Mouse (Mus musculus): ENCODE results near the gene Npc1l1. TPM values are rescaled to one million over a fixed set of nuclear protein-coding genes. Genes with fewer than 3 reads are reported as not detected.

Gene Npc1l1
- total RNA-seq, 1 experiment from 2014 or later: not detected

DNA sequence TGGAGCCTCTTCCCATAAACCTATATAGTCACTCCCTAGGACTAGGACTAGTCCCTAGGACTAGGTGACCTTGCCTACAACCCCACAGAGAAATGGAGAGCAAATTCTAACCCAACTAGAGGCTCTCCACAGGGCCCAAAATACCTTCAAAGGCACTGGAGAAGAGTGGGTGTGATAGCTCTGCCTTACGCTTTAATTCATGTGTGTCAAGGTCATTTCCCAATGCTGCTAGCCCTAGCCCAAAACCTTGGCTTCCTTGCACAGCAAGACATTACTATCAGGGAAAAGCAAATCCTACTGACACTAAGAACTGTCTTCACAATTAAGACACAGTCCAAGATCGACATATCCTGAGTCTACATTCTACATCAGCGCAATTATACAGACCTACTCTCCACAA, 66.9 kb downstream of the Npc1l1 start:
- no peak for DNase-seq

DNA sequence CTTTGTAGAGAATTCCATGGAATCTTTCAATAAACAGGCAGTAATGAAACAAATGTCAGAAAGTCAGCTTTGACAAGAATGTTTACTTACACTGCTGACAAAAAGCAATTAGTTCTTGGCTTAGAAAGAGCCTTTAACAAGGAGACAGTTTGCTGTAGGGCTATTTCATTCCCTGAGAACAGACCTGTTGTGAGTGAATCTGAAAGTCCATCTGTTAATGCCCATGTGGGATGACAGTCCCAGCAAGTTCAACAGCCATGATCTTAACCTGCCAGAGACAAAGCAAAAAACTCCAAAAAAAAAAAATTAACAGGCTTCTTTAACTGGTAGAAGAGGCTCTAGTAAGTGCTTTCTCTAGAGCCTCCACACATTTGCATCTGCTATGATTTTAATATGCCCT, 68.4 kb downstream of the Npc1l1 start:
- no peak for DNase-seq

Other genes starting within 250 kb of the Npc1l1 start
- gene Camk2b, start 163.8 kb downstream of the Npc1l1 start, total RNA-seq (2021): 14.8 and 16.8 TPM in 2 replicates
- gene A730071L15Rik, start 30.1 kb downstream of the Npc1l1 start, total RNA-seq (2021): not detected in 2 replicates
- 46.6 and 49.7 TPM in 2 replicates for gene Nudcd3, start 29.7 kb downstream of the Npc1l1 start, total RNA-seq (2021)
- gene Ddx56, start 37.6 kb upstream of the Npc1l1 start, total RNA-seq (2021): 50.1 and 50.7 TPM in 2 replicates
- gene Tmed4, start 44.7 kb upstream of the Npc1l1 start, total RNA-seq (2021): 87.9 and 88.6 TPM in 2 replicates
- gene Ogdh, start 61.5 kb upstream of the Npc1l1 start, total RNA-seq (2021): 914 and 944 TPM in 2 replicates
- 44.7 and 51.3 TPM in 2 replicates for gene Zmiz2, start 158.9 kb upstream of the Npc1l1 start, total RNA-seq (2021)
- gene Ppia, start 185.3 kb upstream of the Npc1l1 start, total RNA-seq (2021): 1,829 and 1,894 TPM in 2 replicates
- gene H2afv, start 214.3 kb upstream of the Npc1l1 start, total RNA-seq (2021): 84.2 and 99.3 TPM in 2 replicates
- gene Purb, start 245.8 kb upstream of the Npc1l1 start, total RNA-seq (2021): 73.6 and 75.8 TPM in 2 replicates

Data from adrenal gland, postnatal 14 days (tissue).